Mouse (Mus musculus) layer of hippocampus, adult 8-10 months (tissue): ENCODE measurements around the gene Mif. TPM values are rescaled to one million over a fixed set of nuclear protein-coding genes. Genes with fewer than 3 reads are reported as not detected.
"Not testable (repeated sequence)": the region's sequence is repeated elsewhere in the genome, so short reads cannot be mapped to it uniquely, and the experiment has no call there.

ENCODE experiments used
- DNase-seq, 2 experiments: peaks; one replicate each; pipeline ENCODE4 v3.0.0; 2022; ENCODE audit warnings: low spot score in 2 of 2
- total RNA-seq, 4 experiments: library from RNA; stranded (reverse); gene quantifications; 2 replicates each; pipeline ENCODE4 v1.2.4; 2022

Mif gene
- total RNA-seq, 4 experiments from 2014 or later = 442 to 478 (median 462) TPM

DNA sequence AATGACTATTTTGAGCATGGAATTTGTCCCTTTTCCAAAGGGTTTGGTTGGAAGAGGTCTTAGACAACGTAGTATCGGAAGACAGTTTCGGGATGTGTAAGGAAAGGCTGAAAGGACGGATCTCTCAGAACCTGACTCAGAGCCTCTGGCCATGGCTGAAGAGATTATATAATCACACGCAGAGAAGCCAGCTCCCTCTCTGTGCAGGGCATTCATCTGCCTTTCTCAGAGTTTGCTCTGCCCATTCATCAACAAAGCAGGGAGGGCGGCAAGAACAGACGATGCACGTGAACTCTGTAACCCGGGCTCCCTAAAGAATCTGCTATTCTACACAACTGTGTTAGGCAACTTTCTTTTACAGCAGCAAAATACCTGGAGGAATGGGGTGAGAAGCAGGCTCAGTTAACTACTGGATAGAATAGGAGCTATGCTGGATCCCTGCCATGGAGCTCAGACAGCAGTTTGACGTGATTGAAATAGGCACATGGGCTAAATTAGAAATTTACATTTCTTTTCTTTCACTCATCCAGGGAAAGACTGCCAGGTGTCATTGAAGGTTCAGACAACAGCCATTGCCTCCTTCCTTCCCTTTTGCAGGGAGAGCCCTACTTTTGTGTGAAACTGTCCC, 13.6 kb upstream of the Mif start:
- no peak for DNase-seq

- peak; percentile 86 to 91 for DNase-seq
Observed at GRCm38 (mm10) chr10:75872915-75873542, 13.0 kb upstream of the Mif start.

DNA sequence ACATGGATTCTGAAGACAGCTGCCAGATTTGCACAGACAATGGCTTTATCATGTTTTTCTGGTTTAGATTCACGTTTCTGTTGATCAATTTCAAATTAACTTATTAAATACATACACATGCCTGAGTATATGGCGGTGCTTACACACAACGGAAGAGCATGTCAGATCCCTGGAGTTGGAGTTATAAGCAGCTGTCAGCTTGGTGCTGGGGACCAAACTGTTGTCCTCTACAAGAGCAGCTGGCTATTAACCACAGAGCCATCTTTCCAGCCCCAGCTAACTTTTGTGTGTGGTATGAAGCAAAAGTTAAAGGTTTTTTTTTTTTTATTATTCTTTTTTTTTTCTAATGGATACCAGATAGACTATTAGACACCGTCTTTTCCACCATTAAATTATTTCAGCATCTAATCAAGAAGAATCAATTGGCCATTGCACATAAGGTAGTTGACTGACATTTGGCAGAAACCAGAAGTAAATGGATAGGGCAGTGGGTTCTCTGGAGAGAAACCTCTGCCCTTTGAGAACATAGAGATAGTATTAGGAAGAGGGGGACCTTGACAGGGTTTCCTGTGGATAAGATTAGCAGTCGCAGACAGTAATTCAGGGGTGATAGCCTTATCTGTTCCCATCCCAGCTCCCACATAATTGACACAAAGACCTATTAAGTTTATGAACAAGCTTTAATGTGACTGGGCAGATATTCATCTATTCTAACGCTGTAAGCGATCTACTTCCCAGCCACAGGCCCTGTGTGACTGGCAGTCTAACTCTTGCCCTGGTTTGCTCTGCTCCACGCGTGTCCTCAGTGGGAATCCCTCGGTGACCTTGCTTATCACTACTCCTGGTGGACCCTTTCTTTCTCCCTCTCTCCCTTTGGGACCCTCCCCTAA, 12.2 kb upstream of the Mif start:
- DNase-seq = no peak

DNA sequence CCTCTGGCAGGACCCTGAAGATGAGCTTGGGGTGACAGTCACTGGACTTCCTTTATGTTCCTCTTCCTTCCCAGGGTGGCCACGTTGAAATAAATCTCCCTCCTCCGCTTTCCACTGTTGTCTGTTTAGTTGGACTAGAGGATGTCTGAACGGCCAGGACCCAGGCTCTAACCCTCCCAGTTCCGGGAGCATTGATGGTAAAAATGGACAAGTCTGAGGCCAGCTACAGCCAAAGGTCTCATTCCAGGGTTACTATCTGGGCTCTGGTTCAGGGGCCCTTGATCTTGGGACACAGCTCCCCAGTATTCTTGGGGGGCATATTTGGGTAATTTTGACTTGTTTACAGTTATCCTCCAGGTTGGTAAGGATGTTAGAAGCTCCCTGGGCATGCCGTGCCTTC, 1.5 kb upstream of the Mif start:
- DNase-seq = no peak

DNA sequence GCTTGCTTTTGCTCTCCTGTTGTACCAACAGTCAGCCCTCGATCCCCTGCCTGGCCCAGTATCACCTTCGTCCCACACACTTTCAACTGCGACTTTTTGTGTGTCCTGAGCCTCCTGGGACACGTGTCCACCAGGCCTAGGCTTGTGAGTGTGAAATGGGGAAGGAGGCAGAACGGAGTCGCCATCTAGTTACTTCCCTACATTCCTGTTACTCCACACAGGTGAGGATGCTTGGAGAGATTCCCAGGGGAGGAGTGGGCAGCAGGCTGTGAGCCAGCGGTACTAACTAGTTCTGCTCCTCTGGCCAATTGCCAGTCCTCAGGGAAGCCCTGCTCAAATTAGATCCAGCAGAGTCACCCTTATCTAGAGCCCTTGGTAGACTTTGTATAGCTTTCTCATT, 706 bp upstream of the Mif start:
- DNase-seq = no peak

- peak in 1 of 2 experiments; percentile 48 for DNase-seq
Observed at GRCm38 (mm10) chr10:75859107-75859746, 813 bp downstream of the Mif start.

GRCm38 (mm10) chr10:75857598-75857997, 2.4 kb downstream of the Mif start:
- DNase-seq = no peak

DNA sequence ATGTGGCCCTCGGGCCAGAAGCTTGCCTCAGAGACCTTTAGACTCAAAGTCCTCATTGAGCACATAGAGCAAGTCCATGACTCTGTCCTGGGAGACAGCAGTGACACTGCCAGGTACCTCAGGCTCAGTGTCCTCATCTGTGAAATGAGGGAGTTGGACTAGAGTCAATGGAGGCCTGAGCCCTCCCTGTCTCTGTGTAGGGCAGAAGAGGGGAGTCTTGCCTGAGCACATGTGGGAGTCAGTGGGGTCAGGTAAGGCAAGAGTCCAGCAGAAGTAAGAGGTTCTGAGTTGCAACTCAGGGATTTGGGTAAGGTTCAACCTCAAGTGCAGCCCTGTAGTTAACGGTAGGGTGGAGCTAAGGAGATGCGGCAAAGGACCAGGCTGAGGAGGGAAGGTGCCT, 3.1 kb downstream of the Mif start:
- no peak for DNase-seq

DNA sequence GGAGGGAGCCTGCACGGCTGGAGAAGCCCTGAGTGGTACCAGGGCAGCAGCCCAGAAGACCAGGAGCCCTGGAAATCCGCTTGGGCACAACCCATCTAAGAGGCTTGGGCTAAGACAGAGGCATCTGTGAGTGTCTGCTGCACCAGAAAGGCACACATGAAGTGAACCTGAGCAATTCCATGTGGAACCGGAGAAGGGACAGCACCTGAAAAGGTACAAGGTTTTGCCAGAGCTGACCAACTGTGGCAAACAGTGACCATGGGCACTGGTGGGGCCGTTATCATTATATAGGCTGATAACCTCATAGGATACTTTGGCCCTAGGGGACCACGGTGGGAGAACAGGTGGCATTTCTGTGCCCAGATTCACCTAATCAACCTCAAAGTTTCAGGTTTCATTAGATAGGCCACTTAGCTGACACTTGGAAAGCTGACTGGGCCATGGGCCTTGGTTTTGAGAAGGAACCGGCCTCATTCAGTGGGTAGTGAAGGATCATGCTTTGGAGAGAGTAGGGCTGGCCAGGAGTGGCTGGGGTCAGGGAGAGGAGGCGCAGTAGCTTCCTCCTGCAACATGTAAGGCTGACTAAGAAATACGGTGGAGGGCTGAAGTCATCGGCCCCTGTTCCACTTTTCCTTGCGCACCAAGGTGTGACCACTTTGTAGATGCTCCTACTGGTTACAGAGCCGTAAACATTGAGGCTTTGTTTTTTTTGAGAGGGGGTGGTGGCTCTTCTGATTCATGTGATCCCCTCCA, 3.7 kb downstream of the Mif start:
- DNase-seq = no peak

DNA sequence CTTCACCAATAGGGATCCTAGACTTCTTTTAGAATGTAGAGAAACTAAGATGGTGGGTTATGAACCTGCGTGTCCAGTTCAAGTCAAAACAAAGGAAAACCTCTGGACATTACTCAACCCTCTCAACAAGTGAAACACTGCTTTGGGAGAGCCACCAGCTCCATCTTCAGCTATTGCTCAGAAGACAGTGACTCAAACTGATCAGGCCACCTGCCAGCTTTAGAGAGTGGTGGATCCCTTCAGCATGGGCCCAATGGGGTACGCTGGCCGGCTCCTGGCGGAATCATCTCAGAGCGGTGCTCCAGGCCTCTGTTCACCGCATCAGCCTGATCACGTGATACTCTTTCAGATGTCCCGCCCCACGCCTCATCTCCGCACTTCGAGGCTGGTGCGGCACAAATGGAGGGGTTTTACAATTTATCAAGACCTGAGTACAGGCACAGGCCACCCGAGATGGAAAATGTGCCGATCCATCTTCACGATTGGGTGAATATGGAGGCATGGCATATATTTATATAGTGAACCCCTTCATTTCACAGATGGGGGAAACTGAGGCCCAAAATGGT, 4.5 kb downstream of the Mif start:
- peak in 1 of 2 experiments; percentile 9 for DNase-seq

- no peak for DNase-seq
Observed at GRCm38 (mm10) chr10:75854791-75855190, 5.2 kb downstream of the Mif start.

- no peak for DNase-seq
Observed at GRCm38 (mm10) chr10:75854096-75854495, 5.9 kb downstream of the Mif start.

DNA sequence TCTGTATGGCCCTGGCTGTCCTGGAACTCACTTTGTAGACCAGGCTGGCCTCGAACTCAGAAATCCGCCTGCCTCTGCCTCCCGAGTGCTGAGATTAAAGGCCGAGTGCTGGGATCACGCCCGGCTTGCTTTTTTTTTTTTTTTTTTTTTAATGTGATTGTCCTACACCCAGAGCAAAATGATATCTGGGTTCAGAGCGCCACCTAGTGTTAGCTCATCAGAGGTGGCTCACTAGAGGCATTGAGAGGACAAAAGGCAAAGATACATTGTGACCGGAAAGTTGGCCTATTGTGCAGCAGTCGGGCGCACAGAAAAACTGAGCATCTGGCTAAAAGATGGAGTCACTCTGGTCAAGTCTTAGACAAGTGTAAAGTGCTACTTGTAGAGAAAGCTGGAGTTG, 6.6 kb downstream of the Mif start:
- DNase-seq = peak; percentile 62 to 89

DNA sequence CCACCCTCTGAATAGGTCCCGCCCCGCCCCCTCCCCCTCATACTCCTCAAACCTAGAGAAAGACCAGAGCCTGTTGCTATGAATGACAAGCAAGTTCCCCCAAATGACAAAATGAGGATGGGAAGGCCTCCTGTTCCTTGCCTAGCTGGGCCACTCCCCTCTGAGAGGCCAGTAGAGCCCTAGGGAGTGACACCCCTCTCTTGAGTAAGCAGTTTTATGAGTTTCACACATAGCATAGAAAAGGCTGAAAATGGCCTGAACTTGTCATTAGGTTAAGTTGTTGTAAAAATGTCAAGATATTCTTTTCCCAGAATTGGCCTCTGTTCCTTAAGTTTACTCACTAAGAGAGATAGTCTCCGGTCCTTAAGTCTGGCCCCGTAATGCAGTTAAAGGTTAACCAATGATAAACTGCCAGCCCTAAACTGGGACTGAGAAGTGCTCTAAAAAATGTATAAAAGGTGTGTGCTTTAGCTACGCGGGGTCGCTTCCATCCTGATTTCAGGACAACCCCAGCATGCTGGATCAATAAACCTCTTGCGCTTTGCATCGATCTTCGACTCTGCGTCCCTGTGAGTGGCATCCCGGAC, 7.4 kb downstream of the Mif start:
- no peak for DNase-seq

DNA sequence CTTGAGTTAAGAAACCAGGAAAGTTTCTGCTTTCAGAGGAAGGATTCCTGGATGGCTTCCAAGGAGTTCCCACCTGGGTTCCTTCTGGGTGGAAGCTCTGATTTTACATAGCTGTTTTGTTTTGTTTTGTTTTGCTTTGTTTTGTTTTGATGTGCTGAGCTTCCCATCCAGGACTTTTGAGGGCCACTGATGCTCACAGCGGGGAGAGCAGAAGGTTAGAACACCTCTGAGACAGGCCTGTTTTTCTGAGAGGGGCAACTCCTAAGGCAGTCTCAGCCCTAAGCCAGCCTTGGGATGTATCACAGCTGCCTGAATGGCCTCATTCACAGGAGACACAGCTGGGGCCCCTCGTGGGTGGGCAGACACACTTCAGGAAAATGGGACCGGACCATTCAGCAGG, 8.4 kb downstream of the Mif start:
- DNase-seq = no peak

DNA sequence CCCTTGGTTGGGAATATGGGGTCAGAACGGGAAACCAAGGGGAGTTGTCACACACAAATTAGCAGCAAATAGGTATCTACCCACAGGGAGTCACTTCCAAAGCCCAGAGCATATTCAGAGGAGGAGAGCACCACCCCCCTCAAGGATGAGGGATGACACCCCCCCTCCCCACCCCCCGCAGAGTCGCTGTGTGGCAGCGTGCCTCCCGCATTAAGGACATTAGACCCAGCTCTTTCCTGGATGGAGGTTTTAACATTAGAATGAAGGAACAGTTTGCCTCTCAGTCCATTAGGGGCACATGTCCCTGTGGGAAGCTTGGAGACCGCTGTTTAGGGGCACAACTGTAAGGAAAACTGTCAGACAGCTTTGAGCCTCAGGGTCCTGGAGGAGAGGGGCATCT, 9.0 kb downstream of the Mif start:
- DNase-seq = no peak

DNA sequence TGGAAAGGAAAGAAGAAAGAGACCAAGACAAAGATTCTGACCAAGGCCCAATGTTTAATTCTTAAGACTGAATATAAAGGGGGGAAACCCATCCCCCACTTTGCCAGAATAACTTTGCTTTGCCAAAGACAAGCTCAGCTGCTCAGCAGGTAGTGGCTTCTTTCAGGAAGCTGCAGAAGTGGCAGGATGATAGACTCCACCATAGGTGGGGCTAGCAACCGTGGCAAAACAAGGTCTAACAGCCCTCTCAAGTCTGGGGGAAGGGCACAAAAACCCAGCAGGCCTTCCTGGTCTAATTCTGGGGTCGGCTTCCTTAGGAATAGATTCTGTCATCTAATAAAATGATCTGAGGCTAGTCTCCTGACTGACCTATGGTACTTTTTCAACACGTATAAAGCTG, 11.7 kb downstream of the Mif start:
- no peak for DNase-seq

DNA sequence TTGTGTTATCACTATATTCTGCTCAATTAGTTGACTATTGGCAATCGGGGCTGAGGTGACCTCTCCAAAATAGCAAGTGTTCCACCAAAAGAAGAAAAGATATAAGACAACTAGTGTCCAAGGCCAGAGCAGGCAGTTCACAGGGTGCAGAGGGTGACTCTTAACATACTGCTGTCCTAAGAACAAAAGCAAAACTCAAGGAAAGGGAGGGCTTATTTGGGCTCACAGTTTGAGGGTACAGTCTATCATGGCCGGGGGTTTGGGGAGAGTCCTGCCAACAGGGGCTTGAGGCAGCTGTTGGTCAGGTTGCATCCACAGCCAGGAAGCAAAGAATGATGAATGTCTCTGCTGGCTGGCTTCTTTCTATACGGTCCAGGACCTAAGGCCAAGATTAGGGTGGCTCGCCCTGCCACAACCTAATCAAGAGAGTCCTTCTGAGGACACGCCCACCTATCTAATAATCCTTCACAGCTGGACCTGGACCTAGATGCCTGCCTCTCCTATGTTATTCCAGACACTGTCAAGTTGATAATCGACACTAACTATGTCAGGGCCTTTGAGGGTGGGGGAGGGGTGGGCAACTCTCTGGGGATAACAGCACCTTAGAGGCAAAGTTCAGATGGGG, 14.6 kb downstream of the Mif start:
- DNase-seq = no peak

DNA sequence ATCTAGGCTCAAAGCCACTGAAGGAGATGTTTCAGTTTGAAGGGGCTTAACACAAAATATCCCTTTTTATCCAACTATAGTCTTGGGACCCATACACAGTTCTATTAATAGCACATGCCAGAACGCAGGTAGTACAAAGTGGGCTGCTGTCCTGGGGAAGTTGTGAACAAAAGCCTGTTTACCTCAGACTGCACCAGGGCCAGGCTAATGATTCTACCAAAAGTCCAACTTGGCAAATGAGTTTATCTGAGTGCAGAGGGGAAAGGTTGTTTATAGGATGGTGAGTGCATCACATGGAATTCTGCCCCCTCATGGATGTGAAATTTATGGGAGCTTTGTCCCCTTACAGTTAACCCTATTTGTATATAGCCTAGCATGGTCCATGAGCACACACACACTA, 15.2 kb downstream of the Mif start:
- DNase-seq = no peak

DNA sequence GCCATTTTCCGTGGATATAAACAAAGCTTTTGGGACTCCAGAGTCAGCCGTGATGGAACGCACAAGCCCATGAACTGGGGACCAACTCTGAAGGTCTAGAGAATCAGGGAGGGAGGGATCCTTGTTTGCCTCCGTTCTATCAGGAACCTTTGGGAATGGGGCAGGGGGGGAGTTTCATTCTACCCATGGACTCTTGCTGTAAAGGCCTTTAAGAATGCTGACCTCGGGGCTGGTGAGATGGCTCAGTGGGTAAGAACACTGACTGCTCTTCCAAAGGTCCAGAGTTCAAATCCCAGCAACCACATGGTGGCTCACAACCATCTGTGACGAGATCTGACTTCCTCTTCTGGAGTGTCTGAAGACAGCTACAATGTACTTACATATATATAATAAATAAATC, 16.1 kb downstream of the Mif start:
- not testable (repeated sequence) for DNase-seq
